Mouse (Mus musculus) layer of hippocampus, postnatal 36 days (tissue): Measurements from ENCODE around the gene Zfp296. TPM values are rescaled to one million over a fixed set of nuclear protein-coding genes. Genes with fewer than 3 reads are reported as not detected.
A peak's percentile ranks its signal among the peaks of the same experiment; 100 is the strongest.

ENCODE experiments used
- DNase-seq, 2 experiments: peaks; one replicate each; pipeline ENCODE4 v3.0.0; 2022
- total RNA-seq, 2 experiments: library from RNA; stranded (reverse); gene quantifications; 2 replicates each; pipeline ENCODE4 v1.2.3; 2021

Gene Zfp296
- total RNA-seq, 2 experiments from 2014 or later, result 0.33 to 0.75 TPM

GRCm38 (mm10) chr7:19607291-19607690 is 30.2 kb downstream of the Zfp296 start:
- no peak for DNase-seq

GRCm38 (mm10) chr7:19609641-19610332 is 32.7 kb downstream of the Zfp296 start:
- DNase-seq, result no peak

- no peak for DNase-seq
These were observed 33.9 kb downstream of the Zfp296 start for GRCm38 (mm10) chr7:19610969-19611368.

- DNase-seq, result no peak
These were observed 38.0 kb downstream of the Zfp296 start for GRCm38 (mm10) chr7:19615036-19615577.

- DNase-seq, result peak; percentile 54 to 67
These were observed 42.1 kb downstream of the Zfp296 start for GRCm38 (mm10) chr7:19619004-19619801.

- peak; percentile 67 to 68 for DNase-seq
These were observed 43.7 kb downstream of the Zfp296 start for GRCm38 (mm10) chr7:19620811-19621210.

- DNase-seq, result no peak
These were observed 45.2 kb downstream of the Zfp296 start for GRCm38 (mm10) chr7:19622241-19622640.

- DNase-seq, result no peak
These were observed 46.3 kb downstream of the Zfp296 start for GRCm38 (mm10) chr7:19623433-19623832.

GRCm38 (mm10) chr7:19627721-19628120 is 50.6 kb downstream of the Zfp296 start:
- no peak for DNase-seq

- no peak for DNase-seq
These were observed 51.1 kb downstream of the Zfp296 start for GRCm38 (mm10) chr7:19628192-19628535.

GRCm38 (mm10) chr7:19628536-19629360 is 51.7 kb downstream of the Zfp296 start:
- peak; percentile 83 to 87 for DNase-seq

- peak; percentile 83 to 84 for DNase-seq
These were observed 52.3 kb downstream of the Zfp296 start, which contains the start of gene Relb for GRCm38 (mm10) chr7:19629361-19629734. Relb (minus strand) TSS chr7:19629438.

Other genes starting within 250 kb of the Zfp296 start
- 10 to 100 TPM; 44.4 to 53.4 TPM for gene Ercc1, start 232.5 kb upstream of the Zfp296 start, total RNA-seq
- gene Cd3eap, start 217.8 kb upstream of the Zfp296 start, total RNA-seq, result 10 to 100 TPM; 17.6 to 19.4 TPM
- 1 to 10 TPM; 6.0 to 7.0 TPM for gene Ppp1r13l, start 217.5 kb upstream of the Zfp296 start, total RNA-seq
- 10 to 100 TPM; 36.2 to 37.1 TPM for gene Ercc2, start 195.3 kb upstream of the Zfp296 start, total RNA-seq
- gene Klc3, start 173.2 kb upstream of the Zfp296 start, total RNA-seq, result 1 to 10 TPM; 3.1 to 3.4 TPM
- under 1 TPM in 1 of 2 experiments, not detected in 1; 0.27 TPM for gene Ckm, start 172.5 kb upstream of the Zfp296 start, total RNA-seq
- 100 to 1,000 TPM in 1 of 2 experiments, 10 to 100 TPM in 1; 90.6 to 102 TPM for gene Mark4, start 118.5 kb upstream of the Zfp296 start, total RNA-seq
- gene Exoc3l2, start 114.0 kb upstream of the Zfp296 start, total RNA-seq, result under 1 TPM; 0.18 to 0.20 TPM
- 1 to 10 TPM; 6.8 to 6.9 TPM for gene Bloc1s3, start 68.9 kb upstream of the Zfp296 start, total RNA-seq
- gene Trappc6a, start 68.9 kb upstream of the Zfp296 start, total RNA-seq, result 10 to 100 TPM; 19.8 to 21.5 TPM
- gene Nkpd1, start 59.4 kb upstream of the Zfp296 start, total RNA-seq, result under 1 TPM; 0.37 to 0.48 TPM
- 100 to 1,000 TPM; 113 to 120 TPM for gene Ppp1r37, start 14.2 kb upstream of the Zfp296 start, total RNA-seq
- gene Gemin7, start 308 bp downstream of the Zfp296 start, total RNA-seq, result 10 to 100 TPM; 44.2 to 46.1 TPM
- 100 to 1,000 TPM in 1 of 2 experiments, 10 to 100 TPM in 1; 90.1 to 103 TPM for gene Clasrp, start 27.2 kb downstream of the Zfp296 start, total RNA-seq
- 10 to 100 TPM in 1 of 2 experiments, 1 to 10 TPM in 1; 7.3 to 10.2 TPM for gene Relb, start 52.2 kb downstream of the Zfp296 start, total RNA-seq
- gene Clptm1, start 87.7 kb downstream of the Zfp296 start, total RNA-seq, result 100 to 1,000 TPM; 131 to 144 TPM
- gene Apoc2, start 100.7 kb downstream of the Zfp296 start, total RNA-seq, result not detected
- not detected for gene Gm44805, start 104.1 kb downstream of the Zfp296 start, total RNA-seq
- gene Apoc4, start 104.2 kb downstream of the Zfp296 start, total RNA-seq, result not detected
- 1 to 10 TPM; 4.6 to 5.7 TPM for gene Apoc1, start 115.4 kb downstream of the Zfp296 start, total RNA-seq
- gene Apoe, start 121.9 kb downstream of the Zfp296 start, total RNA-seq, result 1,000 to 10,000 TPM; 2,147 to 2,303 TPM
- gene Tomm40, start 138.2 kb downstream of the Zfp296 start, total RNA-seq, result 100 to 1,000 TPM; 110 to 115 TPM
- 1 to 10 TPM; 5.2 to 5.8 TPM for gene Nectin2, start 173.2 kb downstream of the Zfp296 start, total RNA-seq
- 1 to 10 TPM; 9.5 to 9.8 TPM for gene Bcam, start 193.7 kb downstream of the Zfp296 start, total RNA-seq
- gene Cblc, start 219.5 kb downstream of the Zfp296 start, total RNA-seq, result not detected
- 1 to 10 TPM in 1 of 2 experiments, under 1 TPM in 1; 0.32 to 1.4 TPM for gene Bcl3, start 245.5 kb downstream of the Zfp296 start, total RNA-seq